Mouse (Mus musculus) G1E (cell line): ENCODE measurements around the gene Neurog3. TPM values are rescaled to one million over a fixed set of nuclear protein-coding genes. Genes with fewer than 3 reads are reported as not detected.

Source experiments
- ATAC-seq: 2 replicates; pipeline ENCODE4 v1.8.0; 2016; ENCODE audit warnings: mild to moderate bottlenecking; ENCODE audit not compliant: insufficient number of reproducible peaks, poor library complexity, low FRiP score, severe bottlenecking; ENCODE audit errors: extremely low read depth
- DNase-seq: peaks from one replicate; pipeline ENCODE4 v3.0.0; 2012; ENCODE audit warnings: low spot score
- H3K27me3 ChIP-seq: 2 replicates; pipeline ENCODE4 v1.6.1; 2012; ENCODE audit warnings: mild to moderate bottlenecking, low read length, inconsistent platforms; ENCODE audit not compliant: insufficient read depth
- H3K36me3 ChIP-seq: replicated peaks from 2 replicates; pipeline ENCODE3; 2012; ENCODE audit warnings: mild to moderate bottlenecking, inconsistent platforms
- H3K4me1 ChIP-seq: 2 replicates; pipeline ENCODE4 v1.6.1; 2012; ENCODE audit warnings: low read depth, low read length, inconsistent platforms, mixed read lengths; ENCODE audit not compliant: insufficient read depth
- H3K4me3 ChIP-seq: 2 replicates; pipeline ENCODE4 v1.5.1; 2012; ENCODE audit warnings: low read depth, mild to moderate bottlenecking, inconsistent platforms, low read length, moderate library complexity, mixed read lengths
- H3K9me3 ChIP-seq: replicated peaks from 2 replicates; pipeline ENCODE4 v1.6.1; 2012; ENCODE audit warnings: inconsistent platforms
- CTCF ChIP-seq: IDR thresholded peaks from 2 replicates; pipeline ENCODE4 v1.5.1; 2012; ENCODE audit warnings: low read depth, low read length, inconsistent platforms, mixed read lengths
- GATA1 ChIP-seq: IDR thresholded peaks from 2 replicates; pipeline ENCODE4 v1.6.1; 2012; ENCODE audit warnings: borderline replicate concordance, low read length, inconsistent platforms, mixed read lengths
- GATA2 ChIP-seq: IDR thresholded peaks from 2 replicates; pipeline ENCODE4 v1.6.1; 2012; ENCODE audit warnings: low read depth, low read length, inconsistent platforms, borderline replicate concordance
- POLR2AphosphoS5 ChIP-seq: IDR thresholded peaks from 2 replicates; pipeline ENCODE4 v1.6.1; 2012; ENCODE audit warnings: low read depth, low read length, inconsistent platforms; ENCODE audit not compliant: insufficient replicate concordance
- TAL1 ChIP-seq: conservative IDR thresholded peaks from 2 replicates; pipeline ENCODE4 v1.6.1; 2012; ENCODE audit warnings: low read depth, low read length, inconsistent platforms, mixed read lengths
- polyA plus RNA-seq: library from polyadenylated mRNA; stranded (reverse); fragments of >175 nt; gene quantifications from 2 replicates; pipeline ENCODE4 v1.2.3, GENCODE M21; 2012
- total RNA-seq, 2 experiments: library from RNA; stranded (forward) in 1 of 2; stranded (reverse) in 1 of 2; fragments of 200-1000 nt in 1 of 2; fragments of >200 nt in 1 of 2; fragmentation: Nextera tagmentation in 1 of 2; gene quantifications; 2 replicates each; pipeline ENCODE4 v1.2.3; 2014 to 2017

Neurog3 gene
- total and polyA plus RNA-seq, 3 experiments = not detected

- no peaks in the 10 kb centered on the region for H3K9me3 ChIP-seq
- TF ChIP-seq CTCF (no peak), GATA1 (no peak), TAL1 (no peak), GATA2 (no peak), POLR2AphosphoS5 (no peak)
- no peak for ATAC-seq
- H3K4me3 ChIP-seq = no peak overlapping the region
- no peaks in the 10 kb centered on the region for H3K4me1 ChIP-seq
- DNase-seq = no peak
- H3K36me3 ChIP-seq = no peaks in the 10 kb centered on the region
- H3K27me3 ChIP-seq = peaks cover 15% of the 10 kb centered on the region
Measured at GRCm38 (mm10) chr10:62135696-62136470, 3.0 kb downstream of the Neurog3 start.

- no peaks in the 10 kb centered on the region for H3K4me1 ChIP-seq
- H3K27me3 ChIP-seq = peaks cover 15% of the 10 kb centered on the region
- no peaks in the 10 kb centered on the region for H3K9me3 ChIP-seq
- ATAC-seq (no peak), DNase-seq (no peak)
- TF ChIP-seq CTCF (no peak), TAL1 (no peak), GATA1 (no peak), GATA2 (no peak), POLR2AphosphoS5 (no peak)
- no peak overlapping the region for H3K4me3 ChIP-seq
- no peaks in the 10 kb centered on the region for H3K36me3 ChIP-seq
Measured at GRCm38 (mm10) chr10:62137150-62137549, 4.3 kb downstream of the Neurog3 start.

GRCm38 (mm10) chr10:62138040-62138439 lies 5.2 kb downstream of the Neurog3 start:
- peaks cover 11% of the 10 kb centered on the region for H3K27me3 ChIP-seq

GRCm38 (mm10) chr10:62143820-62144219 lies 10.9 kb downstream of the Neurog3 start, which contains the start of gene Fam241b:
Fam241b (minus strand) TSS chr10:62143920.
- H3K36me3 ChIP-seq = no peaks in the 10 kb centered on the region
- H3K4me1 ChIP-seq = no peaks in the 10 kb centered on the region
- no peak for TF ChIP-seq POLR2AphosphoS5
- no peak for TF ChIP-seq TAL1
- no peak for TF ChIP-seq GATA1
- no peak within 1 kb of the TSS for H3K4me3 ChIP-seq
- ATAC-seq = no peak
- no peak for DNase-seq
- no peaks in the 10 kb centered on the region for H3K27me3 ChIP-seq
- H3K9me3 ChIP-seq = no peaks in the 10 kb centered on the region

More at GRCm38 (mm10) chr10:62138040-62138439, 5.2 kb downstream of the Neurog3 start:
- Histone ChIP-seq H3K4me3 (no peak overlapping the region), H3K36me3 (no peaks in the 10 kb centered on the region), H3K9me3 (no peaks in the 10 kb centered on the region), H3K4me1 (no peaks in the 10 kb centered on the region)
- ATAC-seq (no peak), DNase-seq (no peak)
- no peak for TF ChIP-seq POLR2AphosphoS5
- TF ChIP-seq TAL1 = no peak
- no peak for TF ChIP-seq CTCF
- no peak for TF ChIP-seq GATA1
- TF ChIP-seq GATA2 = no peak

DNA sequence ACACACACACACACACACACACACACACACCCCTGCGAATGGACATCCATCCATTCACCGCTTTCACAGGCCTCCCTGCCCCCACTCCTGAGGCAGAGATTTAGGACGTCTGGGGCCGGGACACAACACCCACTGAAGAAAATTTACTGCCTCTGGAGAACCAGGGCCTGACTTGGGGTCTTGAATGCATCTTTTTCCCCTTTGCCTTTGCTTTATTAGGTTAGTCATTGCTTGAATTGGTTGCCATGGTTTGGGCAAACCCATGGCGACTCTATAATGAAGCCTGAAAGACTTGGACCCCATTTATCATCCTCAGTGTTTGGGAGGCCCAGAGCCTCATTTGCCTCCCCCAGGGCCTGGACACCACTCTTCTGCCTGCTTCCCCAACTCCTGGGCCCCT lies 13.1 kb downstream of the Neurog3 start:
- no peak overlapping the region for H3K4me3 ChIP-seq
- no peaks in the 10 kb centered on the region for H3K27me3 ChIP-seq
- H3K9me3 ChIP-seq = no peaks in the 10 kb centered on the region
- TF ChIP-seq CTCF = no peak
- TF ChIP-seq GATA2 = no peak
- no peak for TF ChIP-seq GATA1
- no peak for TF ChIP-seq POLR2AphosphoS5
- TF ChIP-seq TAL1 = no peak
- DNase-seq (no peak), ATAC-seq (no peak)
- no peaks in the 10 kb centered on the region for H3K4me1 ChIP-seq
- H3K36me3 ChIP-seq = no peaks in the 10 kb centered on the region

DNA sequence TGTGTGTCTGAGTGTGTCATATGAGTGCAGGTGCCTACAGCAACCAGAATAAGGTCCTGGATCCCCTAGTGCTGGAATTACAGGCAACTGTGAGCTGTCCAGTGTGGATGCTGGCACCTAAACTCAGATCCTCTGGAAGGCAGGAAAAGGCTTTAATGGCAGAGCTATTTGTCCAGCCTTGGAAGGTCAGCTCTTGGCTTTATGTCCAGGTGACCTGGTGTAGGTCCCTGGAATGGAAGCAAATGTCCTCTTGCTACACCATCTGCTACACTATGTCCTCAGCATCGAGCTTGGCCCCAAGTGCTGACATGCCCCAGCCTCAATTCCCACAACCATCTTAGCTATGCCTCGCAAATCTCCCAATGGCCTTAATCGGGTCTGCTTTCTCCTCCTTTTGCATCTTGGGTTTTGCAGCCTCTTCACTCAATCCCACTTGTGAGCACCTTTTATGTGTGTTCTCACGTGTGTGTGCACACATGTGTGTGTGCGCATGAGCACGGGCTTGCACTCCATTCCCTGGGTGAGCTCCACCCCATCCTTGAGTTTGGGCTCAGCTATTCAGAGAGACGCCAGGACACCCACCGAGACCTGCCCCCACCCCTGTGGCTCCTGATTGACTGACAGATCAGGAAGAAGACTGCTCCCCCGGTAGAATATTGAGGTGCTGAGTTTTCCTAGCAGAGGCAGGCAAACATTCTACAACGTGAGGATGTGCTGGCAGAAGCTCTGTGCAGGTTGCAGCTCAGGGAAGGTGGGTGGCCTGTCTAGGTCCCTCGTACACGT lies 14.8 kb downstream of the Neurog3 start:
- ATAC-seq = no peak
- no peaks in the 10 kb centered on the region for H3K27me3 ChIP-seq
- TF ChIP-seq GATA1 (no peak), TAL1 (no peak), POLR2AphosphoS5 (no peak), GATA2 (no peak), CTCF (no peak)

More for the DNA sequence above, 14.8 kb downstream of the Neurog3 start:
- H3K9me3 ChIP-seq = no peaks in the 10 kb centered on the region
- H3K36me3 ChIP-seq = no peaks in the 10 kb centered on the region
- DNase-seq = no peak
- H3K4me1 ChIP-seq = no peaks in the 10 kb centered on the region
- no peak overlapping the region for H3K4me3 ChIP-seq
